Mouse (Mus musculus): ENCODE data around the gene Tal1. TPM values are rescaled to one million over a fixed set of nuclear protein-coding genes. Genes with fewer than 3 reads are reported as not detected.

Gene Tal1
- polyA plus RNA-seq, 1 experiment from 2014 or later = 1.4 TPM

- Histone ChIP-seq H3K27ac (peak overlapping the region; percentile 75), H3K9me3 (replicated peaks) (no peaks in the 10 kb centered on the region), H3K4me3 (replicated peaks) (peak overlapping the region; percentile 47), H3K4me2 (peak overlapping the region; percentile 74), H3K4me1 (peaks cover 27% of the 10 kb centered on the region), H3K27me3 (peaks cover 97% of the 10 kb centered on the region), H3K9ac (peak overlapping the region; percentile 40), H3K36me3 (no peaks in the 10 kb centered on the region)
- peak; percentile 69 for ATAC-seq (replicated peaks; ENCODE audit: low FRiP score)
- under 1% methylated on average over 48 of the region's 48 CpGs for WGBS
Observed at GRCm38 (mm10) chr4:115056921-115057673, 871 bp downstream of the Tal1 start.

DNA sequence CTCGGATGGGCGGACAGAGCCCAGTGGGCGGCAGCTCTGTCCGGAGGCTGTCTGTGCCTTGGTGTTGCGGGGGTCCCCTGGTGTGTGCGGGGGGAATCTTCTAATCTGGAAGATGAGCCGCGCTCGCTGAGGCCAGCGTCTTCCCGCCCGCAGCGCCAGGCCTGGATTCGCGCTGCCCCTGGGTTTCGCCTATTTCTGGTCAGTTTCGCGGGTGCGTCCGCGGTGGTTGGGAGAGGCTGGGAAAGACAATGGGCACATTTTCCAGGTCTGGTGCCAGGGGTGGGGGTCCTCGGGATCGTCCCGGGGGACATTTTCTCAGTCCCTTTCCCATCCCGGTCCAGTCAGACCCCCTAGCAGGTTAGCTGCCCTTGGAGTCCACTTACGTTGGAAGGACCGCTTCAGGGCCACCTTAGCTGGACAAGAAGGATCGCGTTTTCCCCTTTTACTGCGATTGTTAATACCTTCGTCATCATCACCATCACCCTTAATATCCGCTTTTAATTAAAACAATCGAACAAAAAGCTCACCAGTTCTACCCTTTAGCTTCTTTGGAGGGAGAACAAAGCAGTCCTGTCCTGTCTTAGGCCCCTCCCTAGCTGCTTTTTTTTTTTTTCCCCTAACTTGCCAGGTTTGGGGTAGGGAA, 1.6 kb downstream of the Tal1 start:
- Histone ChIP-seq H3K27me3 (peaks cover 97% of the 10 kb centered on the region), H3K9ac (no peak overlapping the region), H3K9me3 (replicated peaks) (no peaks in the 10 kb centered on the region), H3K4me3 (replicated peaks) (peak overlapping the region; percentile 47), H3K27ac (peak overlapping the region; percentile 75), H3K4me2 (peak overlapping the region; percentile 74), H3K4me1 (peaks cover 25% of the 10 kb centered on the region), H3K36me3 (no peaks in the 10 kb centered on the region)
- ATAC-seq (replicated peaks; ENCODE audit: low FRiP score) = no peak
- under 1% methylated on average over 33 of the region's 33 CpGs for WGBS

- H3K9ac ChIP-seq = no peak overlapping the region
- peaks cover 98% of the 10 kb centered on the region for H3K27me3 ChIP-seq
- peak overlapping the region; percentile 75 for H3K27ac ChIP-seq
- no peak for ATAC-seq (replicated peaks; ENCODE audit: low FRiP score)
- peak overlapping the region; percentile 47 for H3K4me3 ChIP-seq (replicated peaks)
- no peaks in the 10 kb centered on the region for H3K9me3 ChIP-seq (replicated peaks)
- H3K4me2 ChIP-seq = peak overlapping the region; percentile 74; the same call in 1 of the 2 replicates
- no peaks in the 10 kb centered on the region for H3K36me3 ChIP-seq
- under 1% methylated on average over 20 of the region's 20 CpGs for WGBS
- peaks cover 28% of the 10 kb centered on the region for H3K4me1 ChIP-seq
Observed at GRCm38 (mm10) chr4:115058317-115058761, 2.1 kb downstream of the Tal1 start.

GRCm38 (mm10) chr4:115058871-115059590, 2.8 kb downstream of the Tal1 start:
- Histone ChIP-seq H3K27me3 (peaks cover 99% of the 10 kb centered on the region), H3K9me3 (replicated peaks) (no peaks in the 10 kb centered on the region), H3K27ac (peak overlapping the region; percentile 75; the same call in 1 of the 2 replicates), H3K4me2 (peak overlapping the region; percentile 74), H3K36me3 (no peaks in the 10 kb centered on the region), H3K4me3 (replicated peaks) (peak overlapping the region; percentile 47), H3K4me1 (peaks cover 35% of the 10 kb centered on the region), H3K9ac (no peak overlapping the region)
- under 1% methylated on average over 23 of the region's 23 CpGs for WGBS
- no peak for ATAC-seq (replicated peaks; ENCODE audit: low FRiP score)

GRCm38 (mm10) chr4:115059871-115060270, 3.6 kb downstream of the Tal1 start:
- Histone ChIP-seq H3K27ac (peak overlapping the region; percentile 23; the same call in 1 of the 2 replicates), H3K4me3 (replicated peaks) (peak overlapping the region; percentile 47), H3K9ac (0 out of 2 replicates have a peak overlapping the region, but pooled peaks have one; percentile 0), H3K4me1 (peaks cover 36% of the 10 kb centered on the region), H3K9me3 (replicated peaks) (no peaks in the 10 kb centered on the region), H3K27me3 (peaks cover 99% of the 10 kb centered on the region), H3K4me2 (peak overlapping the region; percentile 74), H3K36me3 (no peaks in the 10 kb centered on the region)
- no peak for ATAC-seq (replicated peaks; ENCODE audit: low FRiP score)
- WGBS = 18% methylated on average over 12 of the region's 12 CpGs

DNA sequence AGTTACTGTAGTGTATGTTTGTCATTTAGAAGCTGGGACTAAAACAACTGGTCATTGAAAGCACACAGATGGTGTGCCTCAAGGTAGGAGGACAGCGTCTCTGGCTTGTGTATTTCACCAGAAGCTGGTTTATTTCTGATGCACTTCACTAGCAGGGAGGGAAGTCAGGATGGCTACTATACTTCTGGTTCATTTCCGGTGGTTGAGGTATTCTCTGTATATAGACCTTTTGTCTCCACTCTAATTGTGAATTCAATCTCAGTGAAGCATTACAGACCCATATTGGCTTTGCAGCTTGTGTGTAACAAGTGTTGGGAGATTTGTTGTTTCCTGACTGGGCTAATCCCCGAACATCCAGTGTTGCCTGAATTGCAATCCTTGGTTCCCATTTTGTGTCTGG, 4.5 kb downstream of the Tal1 start:
- H3K4me2 ChIP-seq = peak overlapping the region; percentile 74

GRCm38 (mm10) chr4:115062540-115062874, 6.3 kb downstream of the Tal1 start:
- Histone ChIP-seq H3K27me3 (peaks cover 96% of the 10 kb centered on the region), H3K9ac (peak overlapping the region; percentile 55; the same call in 1 of the 2 replicates), H3K36me3 (no peaks in the 10 kb centered on the region), H3K4me3 (replicated peaks) (peak overlapping the region; percentile 58), H3K27ac (no peak overlapping the region), H3K4me1 (peaks cover 22% of the 10 kb centered on the region), H3K9me3 (replicated peaks) (no peaks in the 10 kb centered on the region), H3K4me2 (peak overlapping the region; percentile 100)
- ATAC-seq (replicated peaks; ENCODE audit: low FRiP score) = 0 out of 2 replicates have a peak, but pooled peaks have one; percentile 12
- 0% methylated on average over 9 of the region's 9 CpGs for WGBS

More for the DNA sequence above, 4.5 kb downstream of the Tal1 start:
- peaks cover 99% of the 10 kb centered on the region for H3K27me3 ChIP-seq
- peaks cover 36% of the 10 kb centered on the region for H3K4me1 ChIP-seq
- H3K4me3 ChIP-seq (replicated peaks) = peak overlapping the region; percentile 47; the same call in 1 of the 2 replicates
- 13% methylated on average over 3 of the region's 3 CpGs for WGBS
- no peak for ATAC-seq (replicated peaks; ENCODE audit: low FRiP score)
- H3K36me3 ChIP-seq = no peaks in the 10 kb centered on the region
- no peaks in the 10 kb centered on the region for H3K9me3 ChIP-seq (replicated peaks)
- H3K9ac ChIP-seq = no peak overlapping the region
- H3K27ac ChIP-seq = no peak overlapping the region

DNA sequence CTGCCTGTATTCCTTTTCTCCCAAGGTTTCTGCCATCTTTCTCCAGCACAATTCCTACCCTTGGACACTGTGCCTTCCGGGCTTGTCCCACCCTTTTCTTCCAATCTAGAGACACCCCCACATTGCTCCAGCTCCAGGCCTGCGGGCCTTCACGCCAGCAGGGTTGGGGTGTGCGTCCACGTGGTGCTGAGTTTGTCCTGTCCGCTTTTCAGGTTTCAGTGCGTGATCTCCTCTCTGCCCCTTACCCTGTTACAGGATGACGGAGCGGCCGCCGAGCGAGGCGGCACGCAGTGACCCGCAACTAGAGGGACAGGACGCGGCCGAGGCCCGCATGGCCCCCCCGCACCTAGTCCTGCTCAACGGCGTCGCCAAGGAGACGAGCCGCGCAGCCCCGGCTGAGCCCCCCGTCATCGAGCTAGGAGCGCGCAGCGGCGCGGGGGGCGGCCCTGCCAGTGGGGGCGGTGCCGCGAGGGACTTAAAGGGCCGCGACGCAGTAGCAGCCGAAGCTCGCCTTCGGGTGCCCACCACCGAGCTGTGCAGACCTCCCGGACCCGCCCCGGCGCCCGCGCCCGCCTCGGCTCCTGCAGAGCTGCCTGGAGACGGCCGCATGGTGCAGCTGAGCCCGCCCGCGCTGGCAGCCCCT, 6.8 kb downstream of the Tal1 start:
- Histone ChIP-seq H3K27ac (no peak overlapping the region), H3K4me1 (peaks cover 18% of the 10 kb centered on the region), H3K9me3 (replicated peaks) (no peaks in the 10 kb centered on the region), H3K27me3 (peaks cover 94% of the 10 kb centered on the region), H3K4me3 (replicated peaks) (peak overlapping the region; percentile 58), H3K4me2 (peak overlapping the region; percentile 100), H3K9ac (peak overlapping the region; percentile 55), H3K36me3 (no peaks in the 10 kb centered on the region)
- under 1% methylated on average over 58 of the region's 58 CpGs for WGBS
- ATAC-seq (replicated peaks; ENCODE audit: low FRiP score) = peak; percentile 88

- peak overlapping the region; percentile 100 for H3K4me2 ChIP-seq
- no peak overlapping the region for H3K27ac ChIP-seq
- H3K27me3 ChIP-seq = peaks cover 91% of the 10 kb centered on the region
- H3K4me3 ChIP-seq (replicated peaks) = peak overlapping the region; percentile 58
- no peaks in the 10 kb centered on the region for H3K36me3 ChIP-seq
- 2% methylated on average over 31 of the region's 31 CpGs for WGBS
- no peak for ATAC-seq (replicated peaks; ENCODE audit: low FRiP score)
- H3K4me1 ChIP-seq = peaks cover 18% of the 10 kb centered on the region
- H3K9ac ChIP-seq = peak overlapping the region; percentile 55
- no peaks in the 10 kb centered on the region for H3K9me3 ChIP-seq (replicated peaks)
Observed at GRCm38 (mm10) chr4:115063518-115064239, 7.5 kb downstream of the Tal1 start.

DNA sequence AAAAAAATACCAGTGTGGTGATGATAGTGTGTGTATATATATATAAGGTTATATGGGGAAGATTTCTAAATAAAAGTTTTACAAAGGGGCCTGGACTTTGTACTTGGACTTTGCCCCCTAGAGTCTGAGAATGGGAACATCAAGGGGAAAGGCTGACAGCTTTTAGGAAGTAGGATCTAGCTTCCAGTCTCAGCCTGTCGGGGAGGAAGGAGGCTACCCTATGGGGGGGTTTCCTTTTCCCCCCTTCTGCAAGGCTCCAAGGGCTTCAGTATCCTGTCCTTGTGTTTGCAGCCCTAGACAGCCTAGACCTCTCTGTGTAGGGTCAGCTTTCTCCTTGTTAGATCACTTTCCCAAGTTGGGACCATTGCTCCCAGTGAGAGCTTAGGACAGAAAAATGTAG, 15.4 kb downstream of the Tal1 start:
- 31% methylated on average over 1 of the region's 1 CpGs for WGBS
- Histone ChIP-seq H3K27me3 (peaks cover 16% of the 10 kb centered on the region; the same call in 1 of the 2 replicates), H3K27ac (no peak overlapping the region), H3K9me3 (replicated peaks) (no peaks in the 10 kb centered on the region), H3K36me3 (no peaks in the 10 kb centered on the region), H3K4me1 (no peaks in the 10 kb centered on the region), H3K4me2 (no peak overlapping the region), H3K9ac (no peak overlapping the region), H3K4me3 (replicated peaks) (no peak overlapping the region)
- ATAC-seq (replicated peaks; ENCODE audit: low FRiP score) = no peak

DNA sequence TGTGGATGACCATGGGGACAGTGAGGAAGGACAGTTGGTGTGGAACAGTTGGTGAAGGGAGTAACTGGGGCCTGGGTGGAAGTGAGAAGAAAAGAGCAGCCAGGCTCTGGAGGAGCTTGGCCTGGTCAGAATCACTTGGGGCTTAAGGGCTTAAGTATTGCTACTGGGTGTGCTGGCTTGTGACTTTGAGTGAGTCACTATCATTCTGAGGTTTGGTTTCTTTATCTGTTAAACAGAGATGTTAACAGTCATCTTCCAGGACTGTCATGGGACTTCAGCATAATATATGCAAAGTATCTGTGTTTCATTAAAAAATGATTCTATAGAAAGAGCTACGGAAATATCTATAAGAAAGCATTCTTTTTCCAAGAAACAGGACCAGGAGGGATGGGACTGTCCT, 18.6 kb downstream of the Tal1 start:
- no peaks in the 10 kb centered on the region for H3K9me3 ChIP-seq (replicated peaks)
- peaks cover 10% of the 10 kb centered on the region for H3K4me1 ChIP-seq
- H3K9ac ChIP-seq = no peak overlapping the region
- H3K36me3 ChIP-seq = no peaks in the 10 kb centered on the region
- no peak for ATAC-seq (replicated peaks; ENCODE audit: low FRiP score)
- no peak overlapping the region for H3K4me3 ChIP-seq (replicated peaks)
- H3K4me2 ChIP-seq = no peak overlapping the region
- H3K27me3 ChIP-seq = 0 out of 2 replicates have a peak, but pooled peaks cover 5% of the 10 kb centered on the region
- peak overlapping the region; percentile 29; the same call in 1 of the 2 replicates for H3K27ac ChIP-seq
- WGBS = 93% methylated on average over 1 of the region's 1 CpGs
